Mouse (Mus musculus) spleen, postnatal 0 days (tissue): ENCODE data around the gene Diablo. TPM values are rescaled to one million over a fixed set of nuclear protein-coding genes. Genes with fewer than 3 reads are reported as not detected.

Experiments used
- polyA plus RNA-seq: library from polyadenylated mRNA; unstranded; fragments of >200 nt; fragmentation: Nextera tagmentation; extraction: Ambion mirVana; gene quantifications from 2 replicates; pipeline ENCODE4 v1.2.1, GENCODE M21; 2015

Diablo gene
- polyA plus RNA-seq = 70.7 and 72.1 TPM in 2 replicates

DNA sequence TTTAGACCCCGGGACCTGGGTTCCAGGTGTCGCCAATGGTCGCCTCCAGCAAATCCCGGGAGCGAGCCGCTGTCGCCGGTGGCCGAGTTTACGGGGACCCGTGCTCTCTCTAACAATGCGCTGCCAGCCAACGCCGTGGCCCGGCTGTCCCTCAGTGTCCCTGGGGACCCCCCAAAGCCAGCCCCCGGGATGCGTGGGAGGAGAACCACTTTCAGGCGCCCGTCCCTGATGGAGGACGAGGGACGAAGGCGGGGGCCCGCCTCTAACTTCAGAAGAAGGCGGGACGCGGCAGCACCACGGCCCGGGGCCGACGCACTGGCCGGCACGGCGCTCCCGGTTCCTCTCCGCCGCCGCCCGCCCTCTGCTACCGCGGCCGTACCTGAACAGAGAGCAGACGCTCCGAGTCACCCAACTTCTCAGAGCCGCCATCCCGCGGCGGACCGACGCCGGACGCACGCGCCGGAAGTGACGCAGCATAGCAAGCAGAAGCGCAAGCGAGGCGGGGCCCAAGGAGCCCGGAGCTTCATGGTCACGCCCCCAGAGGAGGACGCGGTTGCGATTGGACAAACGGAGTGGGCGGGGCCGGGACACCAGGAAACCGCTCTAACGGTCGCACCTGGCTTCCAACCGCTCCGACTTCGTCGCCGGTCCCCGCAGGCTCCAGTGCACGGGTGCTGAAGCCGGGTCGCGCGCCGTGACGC is at the start of gene Diablo:
Gene Diablo, minus strand, starts transcription at position 485 of the 701 bp plus-strand sequence.

DNA sequence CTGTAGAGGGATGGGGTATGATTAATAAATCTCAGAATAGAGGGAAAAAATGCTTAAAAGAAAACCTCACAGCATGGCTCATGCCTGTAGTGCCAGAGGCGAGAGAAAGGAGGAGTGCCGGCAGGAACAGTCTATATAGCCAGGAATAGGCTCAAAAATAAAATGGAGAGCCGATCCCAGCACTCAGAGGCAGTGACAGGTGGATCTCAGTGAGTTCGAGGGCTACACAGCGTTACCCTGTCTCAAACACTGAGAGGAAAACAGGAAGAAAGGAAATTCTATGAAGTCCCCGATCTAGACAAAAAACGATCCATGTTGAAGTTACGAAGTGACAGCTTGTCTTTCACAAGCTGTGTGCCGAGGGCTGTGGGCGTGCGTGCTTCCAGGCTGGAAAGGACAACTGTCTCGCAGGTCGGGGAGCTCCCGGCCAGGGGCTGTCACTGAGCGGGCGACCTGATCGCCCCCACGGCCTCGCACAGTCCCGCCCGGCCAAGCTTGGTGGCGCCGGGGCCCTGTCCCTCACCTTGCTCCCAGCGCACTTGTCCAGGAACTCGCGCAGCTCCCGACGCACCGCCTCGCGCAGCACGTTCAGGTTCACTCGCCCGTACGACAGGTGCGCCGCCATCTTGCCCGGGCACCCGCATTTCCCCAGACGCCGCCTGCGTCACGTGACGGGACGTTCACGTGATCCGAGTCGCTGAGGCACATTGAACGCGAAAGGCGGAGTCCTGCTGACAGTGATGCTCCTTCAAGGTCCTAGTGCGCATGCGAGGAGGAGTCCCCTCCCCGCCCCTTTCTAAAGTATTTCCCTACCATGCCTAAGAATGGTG is 48.6 kb upstream of the Diablo start, which contains the start of gene Vps33a:
Gene Vps33a, minus strand, starts transcription at position 682 of the 830 bp plus-strand sequence.

GRCm38 (mm10) chr5:123525281-123525680 is 1.3 kb upstream of the Diablo start, which contains the start of gene Gm49027:
Gm49027 (minus strand) TSS chr5:123525488.

DNA sequence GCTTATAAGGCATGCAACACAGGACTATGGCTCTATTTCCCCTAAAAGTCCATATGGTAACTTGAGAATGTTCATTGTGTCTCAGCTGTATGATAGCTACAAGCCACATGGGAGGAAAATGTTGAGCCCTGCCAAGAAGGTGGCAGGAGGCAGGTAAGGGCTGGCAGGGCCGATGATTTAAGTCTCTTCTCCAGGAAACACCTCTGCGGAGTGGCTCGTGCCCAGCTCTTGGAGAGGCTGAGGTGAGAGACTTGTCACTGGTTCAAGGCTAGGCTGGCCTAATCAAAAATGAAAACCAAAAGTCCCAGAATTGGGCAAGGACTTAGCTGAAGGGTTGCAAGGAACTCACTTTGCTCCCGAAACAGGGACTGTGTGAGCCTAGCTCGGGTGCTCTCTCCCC is 13.8 kb downstream of the Diablo start, which contains the start of gene B3gnt4:
Gene B3gnt4, plus strand, starts transcription at position 301 of the 400 bp plus-strand sequence.

GRCm38 (mm10) chr5:123489112-123489785 is 34.7 kb downstream of the Diablo start, which contains the start of the genes Lrrc43 and Il31:
Lrrc43 (plus strand) TSS chr5:123489305.
Il31 (minus strand) TSS chr5:123489489.

Other genes with a start within 250 kb of the Diablo start
- gene Bcl7a, start 180.3 kb downstream of the Diablo start, polyA plus RNA-seq = 9.9 and 11.7 TPM in 2 replicates
- gene Mlxip, start 129.4 kb downstream of the Diablo start, polyA plus RNA-seq = 7.2 and 8.4 TPM in 2 replicates
- not detected in 2 replicates for gene Lrrc43, start 34.9 kb downstream of the Diablo start, polyA plus RNA-seq
- gene Il31, start 34.7 kb downstream of the Diablo start, polyA plus RNA-seq = not detected in 2 replicates
- gene B3gnt4, start 13.7 kb downstream of the Diablo start, polyA plus RNA-seq = 0.12 TPM in 1 of 2 replicates, not detected in the other
- gene Gm49027, start 1.3 kb upstream of the Diablo start, polyA plus RNA-seq = 0.25 and 0.36 TPM in 2 replicates
- gene Vps33a, start 48.9 kb upstream of the Diablo start, polyA plus RNA-seq = 16.1 and 17.2 TPM in 2 replicates
- gene Clip1, start 160.4 kb upstream of the Diablo start, polyA plus RNA-seq = 19.6 and 21.0 TPM in 2 replicates
- gene Zcchc8, start 196.9 kb upstream of the Diablo start, polyA plus RNA-seq = 47.6 and 49.0 TPM in 2 replicates
- 69.5 and 70.0 TPM in 2 replicates for gene Rsrc2, start 225.2 kb upstream of the Diablo start, polyA plus RNA-seq
- gene Kntc1, start 225.5 kb upstream of the Diablo start, polyA plus RNA-seq = 28.1 and 31.0 TPM in 2 replicates